Mouse (Mus musculus): ENCODE measurements around the gene Zkscan3.
A peak's percentile ranks its signal among the peaks of the same experiment; 100 is the strongest.
"Not testable (repeated sequence)": the region's sequence is repeated elsewhere in the genome, so short reads cannot be mapped to it uniquely, and the experiment has no call there.

The Zkscan3 gene

GRCm38 (mm10) chr13:21408805-21409459 is 6.4 kb upstream of the Zkscan3 start:
- Histone ChIP-seq H3K27me3 (ENCODE audit: control insufficient read depth, insufficient read depth, low read length, poor library complexity, severe bottlenecking) (no peaks in the 10 kb centered on the region; the same call in 1 of the 2 replicates), H3K36me3 (ENCODE audit: control insufficient read depth, insufficient read depth, low read length, poor library complexity, severe bottlenecking) (no peaks in the 10 kb centered on the region)
- DNase-seq (ENCODE audit: low read depth, low spot score) = no peak

- Histone ChIP-seq H3K27me3 (ENCODE audit: control insufficient read depth, insufficient read depth, low read length, poor library complexity, severe bottlenecking) (no peaks in the 10 kb centered on the region; the same call in 1 of the 2 replicates), H3K36me3 (ENCODE audit: control insufficient read depth, insufficient read depth, low read length, poor library complexity, severe bottlenecking) (no peaks in the 10 kb centered on the region)
- DNase-seq (ENCODE audit: low read depth, low spot score) = peak; percentile 47
Measured at GRCm38 (mm10) chr13:21407969-21408804, 5.6 kb upstream of the Zkscan3 start.

- no peaks in the 10 kb centered on the region; the same call in 1 of the 2 replicates for H3K27me3 ChIP-seq (ENCODE audit: control insufficient read depth, insufficient read depth, low read length, poor library complexity, severe bottlenecking)
- no peak for DNase-seq (ENCODE audit: low read depth, low spot score)
- no peaks in the 10 kb centered on the region for H3K36me3 ChIP-seq (ENCODE audit: control insufficient read depth, insufficient read depth, low read length, poor library complexity, severe bottlenecking)
Measured at GRCm38 (mm10) chr13:21407341-21407740, 4.8 kb upstream of the Zkscan3 start.

GRCm38 (mm10) chr13:21402848-21403247 is 293 bp upstream of the Zkscan3 start:
- Histone ChIP-seq H3K27me3 (ENCODE audit: control insufficient read depth, insufficient read depth, low read length, poor library complexity, severe bottlenecking) (no peaks in the 10 kb centered on the region), H3K36me3 (ENCODE audit: control insufficient read depth, insufficient read depth, low read length, poor library complexity, severe bottlenecking) (no peaks in the 10 kb centered on the region)
- DNase-seq (ENCODE audit: low read depth, low spot score) = no peak

DNA sequence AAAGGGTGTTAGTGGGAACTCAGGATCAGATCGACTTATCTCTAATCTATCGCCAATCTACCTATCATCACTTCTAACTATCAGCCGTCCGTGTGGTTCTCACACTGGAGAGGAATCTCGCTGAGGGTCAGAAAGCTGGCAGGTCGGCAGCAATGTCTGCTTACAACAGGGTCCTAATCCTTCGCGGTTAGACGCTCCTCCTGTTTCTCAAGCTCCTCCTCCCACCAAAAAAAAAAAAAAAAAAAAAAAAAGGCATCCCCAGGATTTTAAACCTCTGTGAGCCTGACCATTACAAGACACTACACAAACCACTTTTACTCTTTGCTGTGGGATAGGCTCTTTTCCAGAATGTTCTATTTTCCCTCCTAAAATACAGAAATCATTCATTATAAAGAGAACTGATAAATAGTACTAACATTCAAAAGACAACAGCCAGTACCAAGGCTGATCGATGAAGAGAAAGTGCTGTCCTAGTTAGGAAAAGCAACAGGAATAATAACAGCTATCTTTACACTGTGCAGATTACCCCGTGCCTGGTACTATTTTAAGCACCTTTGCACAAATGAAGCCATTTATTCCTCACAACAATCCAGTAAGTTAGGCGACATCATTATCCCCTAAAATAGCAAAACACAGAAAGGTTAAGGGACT is 794 bp downstream of the Zkscan3 start:
- H3K27me3 ChIP-seq (ENCODE audit: control insufficient read depth, insufficient read depth, low read length, poor library complexity, severe bottlenecking) = no peaks in the 10 kb centered on the region
- no peak for DNase-seq (ENCODE audit: low read depth, low spot score)
- H3K36me3 ChIP-seq (ENCODE audit: control insufficient read depth, insufficient read depth, low read length, poor library complexity, severe bottlenecking) = no peaks in the 10 kb centered on the region

DNA sequence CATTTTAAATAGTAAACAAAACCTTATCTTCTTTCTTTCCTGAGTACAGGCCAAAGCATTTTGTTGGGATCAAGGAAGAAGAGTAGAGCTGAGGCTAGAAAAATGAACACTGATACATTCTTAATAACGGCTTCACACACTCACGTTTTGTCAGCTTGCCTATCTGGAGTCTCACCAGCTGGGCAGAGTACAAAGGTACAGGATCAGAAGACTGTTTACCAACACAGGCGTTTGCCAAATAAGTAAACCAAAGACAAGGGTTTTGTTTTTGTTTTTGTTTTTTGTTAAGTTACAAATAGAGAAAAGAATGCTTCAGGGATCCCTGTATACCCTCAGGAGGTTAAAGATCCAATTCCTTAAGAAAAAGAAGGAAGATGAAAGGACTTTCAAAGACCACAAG is 1.4 kb downstream of the Zkscan3 start:
- H3K27me3 ChIP-seq (ENCODE audit: control insufficient read depth, insufficient read depth, low read length, poor library complexity, severe bottlenecking) = no peaks in the 10 kb centered on the region
- H3K36me3 ChIP-seq (ENCODE audit: control insufficient read depth, insufficient read depth, low read length, poor library complexity, severe bottlenecking) = no peaks in the 10 kb centered on the region
- DNase-seq (ENCODE audit: low read depth, low spot score) = no peak

- Histone ChIP-seq H3K27me3 (ENCODE audit: control insufficient read depth, insufficient read depth, low read length, poor library complexity, severe bottlenecking) (no peaks in the 10 kb centered on the region), H3K36me3 (ENCODE audit: control insufficient read depth, insufficient read depth, low read length, poor library complexity, severe bottlenecking) (no peaks in the 10 kb centered on the region; the same call in 1 of the 2 replicates)
- no peak for DNase-seq (ENCODE audit: low read depth, low spot score)
Measured at GRCm38 (mm10) chr13:21397486-21397885, 5.1 kb downstream of the Zkscan3 start.

DNA sequence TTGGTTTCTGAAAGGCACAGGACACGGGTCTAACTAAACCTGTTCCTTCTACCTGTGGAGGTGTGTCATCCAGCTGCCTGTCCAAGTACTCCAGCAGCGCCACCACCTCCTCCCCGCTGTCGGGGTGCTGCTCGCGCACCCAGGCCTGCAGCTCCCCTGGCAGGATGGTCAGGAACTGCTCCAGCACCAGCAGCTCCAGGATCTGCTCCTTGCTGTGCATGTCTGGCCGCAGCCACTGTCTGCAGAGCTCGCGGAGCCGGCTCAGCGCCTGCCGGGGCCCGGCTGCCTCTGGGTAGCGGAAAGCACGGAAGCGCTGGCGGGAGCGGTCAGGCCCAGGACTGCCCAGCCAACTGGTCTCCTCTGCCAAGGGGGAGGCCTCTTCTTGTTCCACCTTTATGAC is 6.5 kb downstream of the Zkscan3 start:
- not testable (repeated sequence) for DNase-seq (ENCODE audit: low read depth, low spot score); H3K27me3 ChIP-seq (ENCODE audit: control insufficient read depth, insufficient read depth, low read length, poor library complexity, severe bottlenecking); H3K36me3 ChIP-seq (ENCODE audit: control insufficient read depth, insufficient read depth, low read length, poor library complexity, severe bottlenecking)

DNA sequence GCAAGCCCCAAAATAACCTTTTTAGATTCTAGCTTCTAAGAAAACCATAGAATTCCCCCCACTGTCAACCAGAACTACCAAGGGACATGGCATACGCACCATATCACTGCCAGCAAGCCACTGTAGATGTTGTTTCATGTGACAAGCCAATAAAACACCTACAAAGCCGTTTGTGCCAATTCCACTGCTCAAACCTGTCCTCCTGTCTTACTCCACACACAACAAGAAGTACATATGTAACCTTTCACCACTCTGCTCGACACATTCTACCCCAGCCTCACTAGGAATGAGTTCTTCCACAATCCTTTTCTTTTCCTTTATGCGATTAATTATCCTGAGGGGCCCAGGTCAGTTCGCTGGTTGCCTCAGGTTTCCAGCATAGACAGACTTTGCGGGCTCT is 6.9 kb downstream of the Zkscan3 start:
- DNase-seq (ENCODE audit: low read depth, low spot score) = no peak
- peaks cover 3% of the 10 kb centered on the region for H3K36me3 ChIP-seq (ENCODE audit: control insufficient read depth, insufficient read depth, low read length, poor library complexity, severe bottlenecking)

DNA sequence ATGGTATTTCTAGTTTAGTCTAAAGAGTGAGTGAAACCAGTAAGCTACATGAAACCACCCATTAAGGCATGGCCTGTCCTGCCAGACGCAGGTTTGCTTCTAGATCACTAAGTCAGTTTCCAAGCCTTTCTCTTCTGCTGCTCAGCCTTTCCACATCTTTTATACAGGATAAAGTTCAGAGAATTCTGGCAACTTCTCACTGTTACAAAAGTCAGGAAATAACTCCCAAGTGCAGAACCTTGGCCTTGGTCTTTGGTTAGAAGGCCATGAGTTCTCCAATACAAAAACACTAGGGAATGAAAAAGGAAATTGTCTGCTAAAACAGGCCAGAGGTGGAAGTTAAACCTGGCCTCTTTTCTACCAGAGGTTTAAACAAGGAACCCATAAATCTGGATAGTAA is 7.3 kb downstream of the Zkscan3 start:
- peaks cover 5% of the 10 kb centered on the region for H3K36me3 ChIP-seq (ENCODE audit: control insufficient read depth, insufficient read depth, low read length, poor library complexity, severe bottlenecking)
- H3K27me3 ChIP-seq (ENCODE audit: control insufficient read depth, insufficient read depth, low read length, poor library complexity, severe bottlenecking) = no peaks in the 10 kb centered on the region
- no peak for DNase-seq (ENCODE audit: low read depth, low spot score)

More for the DNA sequence above, 6.9 kb downstream of the Zkscan3 start:
- no peaks in the 10 kb centered on the region for H3K27me3 ChIP-seq (ENCODE audit: control insufficient read depth, insufficient read depth, low read length, poor library complexity, severe bottlenecking)

DNA sequence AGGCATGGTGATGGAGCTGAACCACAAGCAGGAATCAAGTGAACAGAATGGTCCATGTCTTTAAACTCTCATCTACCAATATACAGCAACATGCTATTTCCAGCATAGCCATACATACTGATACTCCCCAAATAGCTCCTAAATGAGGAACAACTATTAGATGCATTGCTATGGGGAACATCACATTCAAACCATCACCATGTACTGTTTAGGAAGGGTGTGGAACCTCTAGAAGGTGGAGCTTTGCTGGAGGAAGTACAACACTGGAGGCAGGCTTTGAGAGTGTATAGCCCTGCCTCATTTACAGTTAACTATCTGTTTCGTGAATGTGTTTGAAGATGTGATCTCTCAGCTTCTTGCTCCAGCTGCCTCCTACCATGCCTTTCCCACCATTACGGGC is 24.8 kb downstream of the Zkscan3 start:
- no peak for DNase-seq (ENCODE audit: low read depth, low spot score)
- Histone ChIP-seq H3K27me3 (ENCODE audit: control insufficient read depth, insufficient read depth, low read length, poor library complexity, severe bottlenecking) (no peaks in the 10 kb centered on the region), H3K36me3 (ENCODE audit: control insufficient read depth, insufficient read depth, low read length, poor library complexity, severe bottlenecking) (no peaks in the 10 kb centered on the region)

- Histone ChIP-seq H3K36me3 (ENCODE audit: control insufficient read depth, insufficient read depth, low read length, poor library complexity, severe bottlenecking) (no peaks in the 10 kb centered on the region), H3K27me3 (ENCODE audit: control insufficient read depth, insufficient read depth, low read length, poor library complexity, severe bottlenecking) (no peaks in the 10 kb centered on the region)
- no peak for DNase-seq (ENCODE audit: low read depth, low spot score)
Measured at GRCm38 (mm10) chr13:21372700-21373099, 29.9 kb downstream of the Zkscan3 start.

DNA sequence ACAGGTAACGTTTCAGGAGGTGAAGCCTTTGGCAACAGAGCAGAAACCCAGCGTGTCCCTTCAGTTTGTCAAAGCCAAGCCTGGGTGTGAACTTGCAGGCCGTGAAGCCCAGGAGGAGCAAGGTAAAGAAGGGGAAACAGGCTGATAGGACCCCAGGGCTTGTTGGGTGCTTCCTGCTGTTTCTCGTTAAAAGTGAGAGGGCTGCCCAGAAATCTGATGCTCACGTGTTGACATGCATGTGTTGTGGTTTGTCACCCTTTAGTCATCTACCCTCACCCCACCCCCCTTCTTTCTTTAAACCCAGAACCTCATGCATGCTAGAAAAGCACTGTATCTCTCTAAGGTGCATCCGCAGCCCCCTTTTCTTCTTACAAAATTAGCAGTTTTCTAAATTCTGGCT is 35.9 kb downstream of the Zkscan3 start:
- Histone ChIP-seq H3K27me3 (ENCODE audit: control insufficient read depth, insufficient read depth, low read length, poor library complexity, severe bottlenecking) (no peaks in the 10 kb centered on the region), H3K36me3 (ENCODE audit: control insufficient read depth, insufficient read depth, low read length, poor library complexity, severe bottlenecking) (no peaks in the 10 kb centered on the region)
- no peak for DNase-seq (ENCODE audit: low read depth, low spot score)

DNA sequence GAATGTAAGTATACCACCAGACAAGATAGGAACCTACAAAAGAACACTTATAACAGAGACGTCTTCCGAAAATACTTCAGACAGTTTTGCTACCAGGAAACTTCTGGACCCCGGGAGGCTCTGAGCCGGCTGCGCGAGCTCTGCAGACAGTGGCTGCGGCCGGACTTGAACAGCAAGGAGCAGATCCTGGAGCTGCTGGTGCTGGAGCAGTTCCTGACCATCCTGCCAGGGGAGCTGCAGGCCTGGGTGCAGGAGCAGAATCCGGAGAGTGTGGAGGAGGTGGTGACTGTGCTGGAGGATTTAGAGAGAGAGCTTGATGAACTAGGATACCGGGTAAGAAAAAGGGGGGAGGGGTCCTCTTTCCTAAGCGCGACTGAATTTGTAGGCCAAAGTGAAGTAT is 38.8 kb downstream of the Zkscan3 start:
- no peak for DNase-seq (ENCODE audit: low read depth, low spot score)
- H3K36me3 ChIP-seq (ENCODE audit: control insufficient read depth, insufficient read depth, low read length, poor library complexity, severe bottlenecking) = no peaks in the 10 kb centered on the region
- H3K27me3 ChIP-seq (ENCODE audit: control insufficient read depth, insufficient read depth, low read length, poor library complexity, severe bottlenecking) = no peaks in the 10 kb centered on the region

DNA sequence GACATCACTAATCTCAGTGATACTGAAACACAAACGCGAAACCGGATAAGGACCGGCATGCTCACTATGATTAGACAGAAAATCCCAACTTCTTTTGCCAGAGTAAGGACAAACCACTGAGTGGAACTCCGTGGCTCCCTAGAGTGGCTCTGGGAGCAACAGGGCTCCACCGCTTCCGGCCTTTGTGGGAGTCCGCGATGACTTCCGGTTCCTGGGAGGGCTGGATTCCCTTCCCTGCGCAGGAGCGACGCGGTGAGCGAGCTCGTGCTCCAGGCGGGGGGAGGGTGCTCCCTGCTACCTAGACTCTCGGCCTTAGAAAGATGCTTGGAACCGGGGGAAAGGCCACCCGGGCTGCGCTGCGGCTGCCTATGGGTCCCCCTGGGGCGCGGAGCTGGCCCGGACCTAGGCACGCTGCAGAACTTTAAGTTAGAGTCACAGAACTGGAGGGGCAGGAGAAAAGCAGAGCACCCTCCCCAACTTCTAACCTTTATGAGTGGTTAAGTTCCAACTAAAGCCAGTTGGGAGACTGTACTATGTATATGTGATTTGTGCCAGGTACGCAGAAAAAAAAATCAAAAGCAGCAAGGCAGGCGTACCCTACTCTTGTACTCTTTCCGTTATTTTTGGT is 39.8 kb downstream of the Zkscan3 start, which contains the start of gene Zscan12:
Zscan12 (plus strand) TSS at position 200 of the 628 bp plus-strand sequence.
- peak; percentile 53 for DNase-seq (ENCODE audit: low read depth, low spot score)
- Histone ChIP-seq H3K36me3 (ENCODE audit: control insufficient read depth, insufficient read depth, low read length, poor library complexity, severe bottlenecking) (no peaks in the 10 kb centered on the region), H3K27me3 (ENCODE audit: control insufficient read depth, insufficient read depth, low read length, poor library complexity, severe bottlenecking) (no peaks in the 10 kb centered on the region)

Measured in splenic B cell, adult 2 months (primary cell).